Mouse (Mus musculus) hindbrain, postnatal 0 days (tissue): ENCODE measurements around the gene 1600015I10Rik. TPM values are rescaled to one million over a fixed set of nuclear protein-coding genes. Genes with fewer than 3 reads are reported as not detected.

ENCODE experiments used
- ATAC-seq: fragments of 200-750 bp; cut with Nextera tagmentation; 2 replicates; pipeline ENCODE4 v1.8.0; 2017; ENCODE audit warnings: mild to moderate bottlenecking, moderate TSS enrichment, moderate library complexity
- DNase-seq: peaks from one replicate; pipeline ENCODE4 v3.0.0-alpha.2; 2015; ENCODE audit warnings: low spot score
- H3K27ac ChIP-seq: fragments of 300-500 bp; sonication (generic); 2 replicates; pipeline ENCODE4 v1.5.1; 2014; ENCODE audit warnings: mild to moderate bottlenecking
- H3K27me3 ChIP-seq: fragments of 300-500 bp; sonication (generic); 2 replicates; pipeline ENCODE4 v1.6.1; 2014; ENCODE audit warnings: low read length, mixed read lengths; ENCODE audit not compliant: insufficient read depth
- H3K36me3 ChIP-seq: fragments of 300-500 bp; sonication (generic); 2 replicates; pipeline ENCODE4 v1.6.1; 2014; ENCODE audit warnings: low read length, mixed read lengths; ENCODE audit not compliant: insufficient read depth
- H3K4me1 ChIP-seq: fragments of 300-500 bp; sonication (generic); 2 replicates; pipeline ENCODE4 v1.6.1; 2014; ENCODE audit warnings: antibody characterized with exemption, low read length, mixed read lengths; ENCODE audit not compliant: insufficient read depth
- H3K4me2 ChIP-seq: fragments of 300-500 bp; sonication (generic); 2 replicates; pipeline ENCODE4 v1.6.1; 2014; ENCODE audit warnings: low read depth, mild to moderate bottlenecking, low read length, moderate library complexity, mixed read lengths
- H3K4me3 ChIP-seq: fragments of 300-500 bp; sonication (generic); 2 replicates; pipeline ENCODE4 v1.5.1; 2014; ENCODE audit warnings: low read length
- H3K9ac ChIP-seq: fragments of 300-500 bp; sonication (generic); replicated peaks from 2 replicates; pipeline ENCODE4 v1.6.1; 2014; ENCODE audit warnings: mild to moderate bottlenecking, low read length, moderate library complexity, mixed read lengths
- H3K9me3 ChIP-seq: fragments of 300-500 bp; sonication (generic); 2 replicates; pipeline ENCODE4 v1.6.1; 2016; ENCODE audit warnings: low read length, mixed read lengths
- CTCF ChIP-seq: IDR thresholded peaks from 2 replicates; pipeline ENCODE4 v1.5.1; 2016; ENCODE audit warnings: antibody characterized with exemption, control low read depth, low read depth
- WGBS: fragments of 180-500 bp; shearing (Covaris S2); extraction: QIAGEN DNeasy Blood & Tissue Kit; methylation state at CpG from one replicate; pipeline ENCODE4 v1.1.7; 2014; 5-methylcytosine and 5-hydroxymethylcytosine counted together
- polyA plus RNA-seq: library from polyadenylated mRNA; unstranded; fragments of >200 nt; fragmentation: Nextera tagmentation; extraction: Ambion mirVana; gene quantifications from 2 replicates; pipeline ENCODE4 v1.2.1, GENCODE M21; 2015
- total RNA-seq: library from RNA; depleted of rRNA; stranded (reverse); fragments of >200 nt; gene quantifications from 2 replicates; pipeline ENCODE4 v1.2.3, GENCODE M21; 2014

1600015I10Rik gene
- total and polyA plus RNA-seq, 2 experiments from 2014 or later = not detected

- Histone ChIP-seq H3K36me3 (no peaks in the 10 kb centered on the region), H3K27ac (no peak overlapping the region), H3K4me1 (no peaks in the 10 kb centered on the region), H3K4me3 (no peak overlapping the region), H3K9ac (no peak overlapping the region), H3K9me3 (no peaks in the 10 kb centered on the region), H3K27me3 (no peaks in the 10 kb centered on the region), H3K4me2 (no peak overlapping the region)
- WGBS = 69% methylated on average over 2 of the region's 2 CpGs
- DNase-seq (no peak), ATAC-seq (no peak)
- TF ChIP-seq CTCF = no peak
Observed at GRCm38 (mm10) chr6:48949596-48949995, 19.9 kb downstream of the 1600015I10Rik start.

- Histone ChIP-seq H3K36me3 (no peaks in the 10 kb centered on the region), H3K4me1 (no peaks in the 10 kb centered on the region), H3K27ac (no peak overlapping the region), H3K9me3 (no peaks in the 10 kb centered on the region), H3K9ac (no peak overlapping the region), H3K4me3 (no peak overlapping the region), H3K4me2 (no peak overlapping the region), H3K27me3 (no peaks in the 10 kb centered on the region)
- DNase-seq (no peak), ATAC-seq (no peak)
- no peak for TF ChIP-seq CTCF
- WGBS = 88% methylated on average over 5 of the region's 5 CpGs
Observed at GRCm38 (mm10) chr6:48950676-48951075, 21.0 kb downstream of the 1600015I10Rik start.

- no peaks in the 10 kb centered on the region for H3K4me1 ChIP-seq
- no peak overlapping the region for H3K9ac ChIP-seq
- no peaks in the 10 kb centered on the region for H3K36me3 ChIP-seq
- WGBS = 90% methylated on average over 6 of the region's 6 CpGs
- DNase-seq = no peak
- no peaks in the 10 kb centered on the region for H3K27me3 ChIP-seq
- ATAC-seq = no peak
- no peaks in the 10 kb centered on the region for H3K9me3 ChIP-seq
- no peak overlapping the region for H3K4me3 ChIP-seq
- no peak overlapping the region for H3K4me2 ChIP-seq
- H3K27ac ChIP-seq = no peak overlapping the region
- no peak for TF ChIP-seq CTCF
Observed at GRCm38 (mm10) chr6:48951630-48952029, 21.9 kb downstream of the 1600015I10Rik start.

- Histone ChIP-seq H3K4me1 (no peaks in the 10 kb centered on the region), H3K27me3 (no peaks in the 10 kb centered on the region), H3K4me3 (no peak overlapping the region), H3K4me2 (no peak overlapping the region), H3K9me3 (no peaks in the 10 kb centered on the region), H3K27ac (no peak overlapping the region), H3K36me3 (no peaks in the 10 kb centered on the region), H3K9ac (no peak overlapping the region)
- ATAC-seq = no peak
- 87% methylated on average over 5 of the region's 5 CpGs for WGBS
- no peak for TF ChIP-seq CTCF
- DNase-seq = no peak
Observed at GRCm38 (mm10) chr6:48953220-48953619, 23.5 kb downstream of the 1600015I10Rik start.

- DNase-seq (no peak), ATAC-seq (no peak)
- H3K36me3 ChIP-seq = no peaks in the 10 kb centered on the region
- no peak overlapping the region for H3K4me2 ChIP-seq
- H3K27me3 ChIP-seq = no peaks in the 10 kb centered on the region
- H3K9me3 ChIP-seq = no peaks in the 10 kb centered on the region
- no peak for TF ChIP-seq CTCF
- H3K27ac ChIP-seq = no peak overlapping the region
- WGBS = 78% methylated on average over 5 of the region's 5 CpGs
- no peak overlapping the region for H3K9ac ChIP-seq
- H3K4me3 ChIP-seq = no peak overlapping the region
- H3K4me1 ChIP-seq = no peaks in the 10 kb centered on the region
Observed at GRCm38 (mm10) chr6:48954211-48954610, 24.5 kb downstream of the 1600015I10Rik start.

- no peak for ATAC-seq
- Histone ChIP-seq H3K9me3 (no peaks in the 10 kb centered on the region), H3K9ac (no peak overlapping the region), H3K4me2 (no peak overlapping the region), H3K4me1 (no peaks in the 10 kb centered on the region), H3K27me3 (no peaks in the 10 kb centered on the region), H3K36me3 (no peaks in the 10 kb centered on the region), H3K27ac (no peak overlapping the region), H3K4me3 (no peak overlapping the region)
- peak; percentile 65 for DNase-seq
- 67% methylated on average over 1 of the region's 1 CpGs for WGBS
- peak; percentile 65 for TF ChIP-seq CTCF
Observed at GRCm38 (mm10) chr6:48954946-48955345, 25.3 kb downstream of the 1600015I10Rik start.

GRCm38 (mm10) chr6:48956785-48957184 lies 27.1 kb downstream of the 1600015I10Rik start:
- WGBS = 87% methylated on average over 4 of the region's 4 CpGs

More at GRCm38 (mm10) chr6:48956785-48957184, 27.1 kb downstream of the 1600015I10Rik start:
- DNase-seq = no peak
- no peaks in the 10 kb centered on the region for H3K27me3 ChIP-seq
- H3K4me2 ChIP-seq = no peak overlapping the region
- no peak overlapping the region for H3K4me3 ChIP-seq
- H3K4me1 ChIP-seq = no peaks in the 10 kb centered on the region
- H3K27ac ChIP-seq = no peak overlapping the region
- no peak for TF ChIP-seq CTCF
- no peak overlapping the region for H3K9ac ChIP-seq
- no peaks in the 10 kb centered on the region for H3K9me3 ChIP-seq
- no peaks in the 10 kb centered on the region for H3K36me3 ChIP-seq
- ATAC-seq = no peak
